Mouse (Mus musculus): ENCODE results near the gene Apbb1.

The Apbb1 gene

DNA sequence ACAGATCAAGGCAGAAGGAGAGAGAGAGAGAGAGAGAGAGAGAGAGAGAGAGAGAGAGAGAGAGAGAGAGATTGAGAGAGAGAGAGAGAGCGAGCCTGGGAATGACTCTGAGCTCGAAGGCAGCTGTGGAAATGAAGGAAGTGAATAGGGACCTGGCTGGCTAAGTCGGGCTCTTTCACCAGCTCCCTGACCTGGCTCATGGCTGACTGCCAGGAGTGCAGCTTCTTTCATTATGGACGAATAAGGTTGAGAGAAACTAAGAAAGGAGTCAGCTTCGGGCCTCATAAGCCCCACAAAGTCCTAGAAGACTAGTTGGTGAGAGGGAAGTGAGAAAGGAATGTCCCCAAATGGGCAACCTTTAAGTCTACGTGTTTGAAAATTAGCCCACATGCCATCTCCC, 61.3 kb downstream of the Apbb1 start:
- no peak for DNase-seq (ENCODE audit: low spot score in 2 of 2)

DNA sequence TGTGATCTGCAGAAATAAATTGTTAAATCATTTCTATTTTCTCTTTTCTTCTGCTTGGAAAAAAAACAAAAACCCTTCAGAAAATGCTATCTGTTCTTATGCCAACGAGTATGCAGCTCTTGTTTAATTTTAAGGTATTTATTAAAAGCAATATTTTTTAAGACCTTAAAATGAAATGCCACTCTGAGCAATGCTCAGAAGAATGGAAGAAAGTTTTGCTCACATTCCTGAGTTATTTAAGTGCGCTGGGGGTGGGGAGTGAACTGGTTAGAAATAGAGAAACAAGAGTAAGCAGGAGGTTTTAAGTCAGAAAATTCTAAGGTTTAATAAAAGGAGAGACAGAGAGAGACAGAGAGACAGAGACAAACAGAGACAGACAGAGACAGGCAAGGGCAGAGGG, 61.7 kb downstream of the Apbb1 start:
- no peak for DNase-seq (ENCODE audit: low spot score in 2 of 2)

DNA sequence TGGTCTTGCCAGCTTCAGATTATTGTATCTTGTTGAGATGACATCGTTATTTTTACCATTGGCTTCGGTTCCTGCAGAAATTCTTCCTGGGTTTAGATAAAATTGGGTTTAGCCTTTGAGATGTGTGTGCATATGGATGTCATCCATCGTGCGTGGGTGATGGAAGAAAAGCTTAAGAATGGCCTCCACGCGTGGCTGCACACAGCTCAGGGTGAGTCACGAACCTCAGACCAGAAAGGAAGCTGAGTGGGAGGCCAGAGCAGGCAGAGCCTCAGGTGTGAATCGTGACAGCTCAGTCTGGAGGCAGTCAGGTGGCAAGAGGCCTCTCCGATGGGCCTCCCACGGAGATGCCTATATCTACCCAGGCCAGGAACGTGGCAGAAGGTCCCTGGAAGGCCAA, 62.1 kb downstream of the Apbb1 start:
- DNase-seq (ENCODE audit: low spot score in 2 of 2) = no peak

DNA sequence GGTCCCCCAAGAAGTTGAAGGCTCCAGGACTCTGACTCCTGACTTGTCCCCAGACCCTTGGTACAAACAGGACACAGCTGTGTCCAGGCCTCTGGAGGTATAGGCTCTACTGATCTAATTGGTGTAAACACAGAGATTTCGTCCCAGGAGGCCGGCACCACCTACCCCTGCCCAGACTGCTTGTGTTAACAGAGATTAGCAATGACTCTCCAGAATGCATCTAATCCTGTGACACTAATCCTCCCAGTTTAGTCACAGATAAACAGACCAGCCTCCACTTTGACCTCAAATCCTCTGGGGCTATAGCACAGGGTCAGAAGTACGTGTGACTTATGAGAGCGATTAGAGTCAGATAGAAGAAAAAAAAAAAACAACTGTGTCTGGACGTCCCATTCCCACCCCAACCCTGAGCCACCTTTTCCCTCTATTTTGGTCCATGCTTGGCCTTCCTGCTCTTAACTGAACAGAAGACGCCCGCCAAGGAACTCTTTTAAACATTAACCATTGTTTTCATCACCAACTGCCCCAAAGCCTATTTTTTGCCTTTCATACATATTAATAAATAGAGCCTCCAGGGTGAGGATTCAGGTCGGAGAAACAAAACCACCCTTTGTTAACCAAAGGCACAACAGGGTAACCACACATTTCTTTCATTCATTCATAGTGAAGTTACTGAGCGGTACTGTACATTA, 64.6 kb downstream of the Apbb1 start:
- DNase-seq (ENCODE audit: low spot score in 2 of 2) = no peak

DNA sequence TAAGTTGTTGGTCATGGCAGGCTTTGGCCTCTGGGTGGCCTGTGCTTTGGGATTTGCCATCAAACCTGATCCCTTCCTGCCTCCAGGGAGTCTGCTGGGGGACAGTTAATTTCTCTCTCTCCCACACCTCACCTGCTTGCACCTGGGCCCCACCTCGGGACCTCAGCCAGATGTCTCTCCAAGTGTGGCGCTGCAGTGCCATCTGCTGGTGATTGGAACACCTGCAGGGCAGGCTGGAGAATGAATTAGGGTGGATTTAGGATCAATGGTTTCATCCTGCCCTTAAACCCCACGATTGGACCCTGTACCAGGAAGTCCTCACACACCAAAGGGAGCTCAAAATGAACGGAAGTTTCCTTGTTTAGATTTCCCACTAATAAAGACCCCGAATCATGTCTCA, 66.3 kb downstream of the Apbb1 start:
- peak; percentile 36 to 70 for DNase-seq (ENCODE audit: low spot score in 2 of 2)

DNA sequence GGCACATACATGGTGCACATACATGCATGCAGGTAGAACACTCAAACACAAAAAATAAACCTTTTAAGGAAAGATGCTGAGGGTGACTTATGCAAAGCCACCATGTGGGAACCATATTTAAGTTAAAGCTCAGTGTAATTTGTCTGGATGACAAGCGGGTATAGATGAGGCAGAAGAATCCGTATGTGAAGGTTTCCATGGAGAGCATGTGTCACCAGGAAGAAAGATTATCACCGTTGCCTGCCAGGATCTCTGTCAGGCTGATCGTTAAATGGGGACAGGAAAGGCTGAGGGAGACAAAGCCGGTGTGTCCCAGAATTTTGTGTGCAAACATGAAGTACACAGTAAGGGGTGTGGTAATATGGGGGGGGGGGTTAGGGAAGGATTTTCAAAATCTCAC, 66.9 kb downstream of the Apbb1 start:
- DNase-seq (ENCODE audit: low spot score in 2 of 2) = no peak

DNA sequence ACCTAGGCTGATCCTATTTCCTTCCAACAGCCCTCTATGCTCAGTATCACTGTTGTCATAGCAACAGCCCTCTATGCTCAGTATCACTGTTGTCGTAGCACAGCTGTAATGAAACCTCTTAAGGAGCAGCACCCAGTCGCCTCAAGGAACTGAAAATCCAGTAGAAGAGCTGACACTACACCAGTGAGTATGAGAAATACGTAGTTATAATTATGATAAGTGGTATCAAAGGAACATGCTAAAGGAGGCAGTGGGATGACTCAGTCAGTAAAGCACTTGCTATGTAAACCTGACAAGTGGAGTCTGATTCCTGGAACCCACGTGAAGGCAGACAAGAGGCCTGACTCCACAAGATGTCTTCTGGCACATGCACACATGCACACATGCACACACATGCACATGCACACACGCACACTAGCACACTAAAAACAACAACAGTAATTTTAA, 67.6 kb downstream of the Apbb1 start:
- DNase-seq (ENCODE audit: low spot score in 2 of 2) = no peak

DNA sequence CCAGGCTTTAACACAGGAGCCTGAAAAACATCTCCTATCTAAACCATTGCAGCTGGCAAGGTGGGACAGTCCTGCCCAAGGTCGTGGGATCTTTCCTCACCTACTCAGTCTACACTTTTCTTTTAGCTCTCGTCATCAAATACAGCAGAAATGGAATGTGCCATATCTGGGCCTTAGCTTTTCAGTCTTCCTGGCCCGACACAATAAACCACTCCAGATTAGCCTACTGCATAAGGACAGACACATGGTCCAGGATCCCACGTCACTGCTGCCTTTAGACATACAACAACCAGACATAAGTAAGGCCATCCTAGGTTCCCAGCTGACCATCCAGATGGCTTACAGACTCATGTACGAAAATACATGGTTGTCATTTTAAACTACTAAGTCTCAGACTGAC, 71.3 kb downstream of the Apbb1 start:
- DNase-seq (ENCODE audit: low spot score in 2 of 2) = no peak
